Mouse (Mus musculus): ENCODE results near the gene Rfc3. TPM values are rescaled to one million over a fixed set of nuclear protein-coding genes. Genes with fewer than 3 reads are reported as not detected.
"Not testable (repeated sequence)": the region's sequence is repeated elsewhere in the genome, so short reads cannot be mapped to it uniquely, and the experiment has no call there.

Gene Rfc3
- 90.2 and 92.2 TPM in 2 replicates for polyA plus RNA-seq (2015; fragmentation: Nextera tagmentation; extraction: Ambion mirVana)

- Histone ChIP-seq H3K27me3 (ENCODE audit: control insufficient read depth, insufficient read depth, low read depth, low read length) (no peaks in the 10 kb centered on the region), H3K36me3 (ENCODE audit: control insufficient read depth, insufficient read depth, low read length) (peaks cover 21% of the 10 kb centered on the region), H3K4me1 (replicated peaks; ENCODE audit: control insufficient read depth, insufficient read depth, low read length) (peaks cover 9% of the 10 kb centered on the region; the same call in 1 of the 2 replicates), H3K9ac (ENCODE audit: low read length) (peak within 1 kb of the TSS; percentile 81), H3K9me3 (ENCODE audit: control insufficient read depth, low read length) (no peaks in the 10 kb centered on the region), H3K4me2 (ENCODE audit: low read depth, low read length) (peak within 1 kb of the TSS; percentile 78), H3K27ac (ENCODE audit: low read length) (peak within 1 kb of the TSS; percentile 75), H3K4me3 (ENCODE audit: low read length) (peak within 1 kb of the TSS; percentile 77)
- ATAC-seq (ENCODE audit: low read depth): peak; percentile 99
- WGBS: 0% methylated on average over 41 of the region's 42 CpGs
Measured at GRCm38 (mm10) chr5:151650700-151651410, at the start of gene Rfc3. TSS of gene Rfc3 (minus strand) at chr5:151651242.

GRCm38 (mm10) chr5:151693636-151694035 is 42.6 kb upstream of the Rfc3 start:
- H3K4me3 ChIP-seq (ENCODE audit: low read length); H3K4me2 ChIP-seq (ENCODE audit: low read depth, low read length); H3K27ac ChIP-seq (ENCODE audit: low read length); H3K9ac ChIP-seq (ENCODE audit: low read length); H3K4me1 ChIP-seq (replicated peaks; ENCODE audit: control insufficient read depth, insufficient read depth, low read length); H3K36me3 ChIP-seq (ENCODE audit: control insufficient read depth, insufficient read depth, low read length); ATAC-seq (ENCODE audit: low read depth); H3K27me3 ChIP-seq (ENCODE audit: control insufficient read depth, insufficient read depth, low read depth, low read length); H3K9me3 ChIP-seq (ENCODE audit: control insufficient read depth, low read length): not testable (repeated sequence)
- WGBS: 88% methylated on average over 13 of the region's 13 CpGs

- Histone ChIP-seq H3K4me3 (ENCODE audit: low read length) (peak overlapping the region; percentile 13; the same call in 1 of the 2 replicates), H3K9ac (ENCODE audit: low read length) (0 out of 2 replicates have a peak overlapping the region, but pooled peaks have one; percentile 43), H3K36me3 (ENCODE audit: control insufficient read depth, insufficient read depth, low read length) (no peaks in the 10 kb centered on the region), H3K4me1 (replicated peaks; ENCODE audit: control insufficient read depth, insufficient read depth, low read length) (no peaks in the 10 kb centered on the region), H3K27me3 (ENCODE audit: control insufficient read depth, insufficient read depth, low read depth, low read length) (no peaks in the 10 kb centered on the region), H3K9me3 (ENCODE audit: control insufficient read depth, low read length) (no peaks in the 10 kb centered on the region), H3K4me2 (ENCODE audit: low read depth, low read length) (peak overlapping the region; percentile 55), H3K27ac (ENCODE audit: low read length) (0 out of 2 replicates have a peak overlapping the region, but pooled peaks have one; percentile 25)
- peak; percentile 98 for ATAC-seq (ENCODE audit: low read depth)
- 13% methylated on average over 15 of the region's 15 CpGs for WGBS
Measured at GRCm38 (mm10) chr5:151686606-151687525, 35.8 kb upstream of the Rfc3 start.

DNA sequence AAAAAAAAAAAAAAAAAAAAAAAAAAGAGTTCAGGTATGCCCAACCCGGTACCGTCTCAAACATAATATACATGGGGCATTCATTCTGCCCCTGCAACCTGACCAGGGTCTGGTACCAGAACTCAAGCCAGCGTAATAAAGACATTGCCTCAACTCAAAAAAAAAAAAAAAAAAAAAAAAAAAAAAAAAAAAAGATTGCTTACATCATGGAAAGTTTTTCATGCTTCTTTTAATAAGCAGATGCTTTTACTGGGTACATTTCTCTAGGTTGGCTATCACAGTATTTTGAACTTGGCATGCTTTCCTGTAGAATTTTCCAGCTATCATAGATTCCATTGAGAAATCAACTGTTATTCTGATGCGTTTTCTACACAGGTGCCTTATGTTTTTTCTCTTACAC is 11.2 kb upstream of the Rfc3 start:
- Histone ChIP-seq H3K27me3 (ENCODE audit: control insufficient read depth, insufficient read depth, low read depth, low read length) (no peaks in the 10 kb centered on the region), H3K9me3 (ENCODE audit: control insufficient read depth, low read length) (no peaks in the 10 kb centered on the region), H3K27ac (ENCODE audit: low read length) (no peak overlapping the region), H3K36me3 (ENCODE audit: control insufficient read depth, insufficient read depth, low read length) (no peaks in the 10 kb centered on the region), H3K4me1 (replicated peaks; ENCODE audit: control insufficient read depth, insufficient read depth, low read length) (no peaks in the 10 kb centered on the region), H3K9ac (ENCODE audit: low read length) (no peak overlapping the region), H3K4me2 (ENCODE audit: low read depth, low read length) (no peak overlapping the region), H3K4me3 (ENCODE audit: low read length) (no peak overlapping the region)
- ATAC-seq (ENCODE audit: low read depth): no peak
- 82% methylated on average over 4 of the region's 4 CpGs for WGBS

DNA sequence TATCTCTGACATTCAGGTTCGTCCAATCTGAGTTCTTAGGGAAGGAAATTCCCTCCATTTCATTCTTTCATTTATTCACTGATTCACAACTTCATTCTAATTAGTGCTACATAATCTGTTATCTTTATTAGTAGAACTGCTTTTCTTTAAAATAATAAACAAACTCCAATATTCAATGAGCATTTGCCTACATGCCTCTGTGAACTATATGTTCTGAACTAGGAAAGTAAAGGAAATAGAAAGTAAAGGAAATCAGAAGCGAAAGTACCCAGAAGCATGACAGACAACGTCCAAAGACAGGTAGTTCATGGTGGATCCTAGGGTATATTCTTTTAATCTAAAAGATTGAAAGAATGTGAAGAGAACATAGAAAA is 356 bp upstream of the Rfc3 start:
- peaks cover 9% of the 10 kb centered on the region; the same call in 1 of the 2 replicates for H3K4me1 ChIP-seq (replicated peaks; ENCODE audit: control insufficient read depth, insufficient read depth, low read length)
- H3K9ac ChIP-seq (ENCODE audit: low read length): no peak overlapping the region
- no peak for ATAC-seq (ENCODE audit: low read depth)
- no peak overlapping the region for H3K4me2 ChIP-seq (ENCODE audit: low read depth, low read length)
- WGBS: 62% methylated on average over 3 of the region's 3 CpGs
- peaks cover 16% of the 10 kb centered on the region for H3K36me3 ChIP-seq (ENCODE audit: control insufficient read depth, insufficient read depth, low read length)
- peak overlapping the region; percentile 77 for H3K4me3 ChIP-seq (ENCODE audit: low read length)
- no peaks in the 10 kb centered on the region for H3K9me3 ChIP-seq (ENCODE audit: control insufficient read depth, low read length)
- H3K27ac ChIP-seq (ENCODE audit: low read length): no peak overlapping the region
- no peaks in the 10 kb centered on the region for H3K27me3 ChIP-seq (ENCODE audit: control insufficient read depth, insufficient read depth, low read depth, low read length)

- 94% methylated on average over 7 of the region's 7 CpGs for WGBS
- no peak overlapping the region for H3K27ac ChIP-seq (ENCODE audit: low read length)
- H3K4me2 ChIP-seq (ENCODE audit: low read depth, low read length): no peak overlapping the region
- H3K36me3 ChIP-seq (ENCODE audit: control insufficient read depth, insufficient read depth, low read length): peaks cover 65% of the 10 kb centered on the region
- H3K9me3 ChIP-seq (ENCODE audit: control insufficient read depth, low read length): no peaks in the 10 kb centered on the region
- peaks cover 4% of the 10 kb centered on the region; the same call in 1 of the 2 replicates for H3K4me1 ChIP-seq (replicated peaks; ENCODE audit: control insufficient read depth, insufficient read depth, low read length)
- no peaks in the 10 kb centered on the region for H3K27me3 ChIP-seq (ENCODE audit: control insufficient read depth, insufficient read depth, low read depth, low read length)
- no peak overlapping the region for H3K4me3 ChIP-seq (ENCODE audit: low read length)
- ATAC-seq (ENCODE audit: low read depth): no peak
- no peak overlapping the region for H3K9ac ChIP-seq (ENCODE audit: low read length)
Measured at GRCm38 (mm10) chr5:151644845-151645244, 6.2 kb downstream of the Rfc3 start.

DNA sequence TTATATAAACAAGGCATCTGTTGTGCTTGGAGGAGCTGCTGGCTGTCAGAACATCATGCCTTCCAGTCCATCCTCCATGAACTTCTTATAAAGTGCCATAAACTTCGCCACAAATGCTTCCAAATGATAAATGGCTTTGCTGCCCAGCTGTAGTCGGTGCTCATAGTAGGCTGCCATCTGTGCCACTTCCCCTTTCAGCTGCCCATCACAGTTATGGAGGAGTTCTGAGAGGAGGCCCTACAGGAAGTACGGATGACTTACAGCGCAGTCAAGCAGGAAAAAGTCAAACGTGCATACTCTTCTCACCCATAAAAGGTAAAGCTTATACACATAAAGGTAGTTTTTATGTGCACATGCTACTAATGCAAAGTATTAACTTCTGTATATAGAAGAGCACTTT is 8.2 kb downstream of the Rfc3 start:
- WGBS: 80% methylated on average over 5 of the region's 5 CpGs
- Histone ChIP-seq H3K9ac (ENCODE audit: low read length) (no peak overlapping the region), H3K36me3 (ENCODE audit: control insufficient read depth, insufficient read depth, low read length) (peaks cover 58% of the 10 kb centered on the region), H3K27ac (ENCODE audit: low read length) (no peak overlapping the region), H3K4me2 (ENCODE audit: low read depth, low read length) (no peak overlapping the region), H3K4me1 (replicated peaks; ENCODE audit: control insufficient read depth, insufficient read depth, low read length) (no peaks in the 10 kb centered on the region), H3K4me3 (ENCODE audit: low read length) (no peak overlapping the region), H3K27me3 (ENCODE audit: control insufficient read depth, insufficient read depth, low read depth, low read length) (no peaks in the 10 kb centered on the region), H3K9me3 (ENCODE audit: control insufficient read depth, low read length) (no peaks in the 10 kb centered on the region)
- no peak for ATAC-seq (ENCODE audit: low read depth)

DNA sequence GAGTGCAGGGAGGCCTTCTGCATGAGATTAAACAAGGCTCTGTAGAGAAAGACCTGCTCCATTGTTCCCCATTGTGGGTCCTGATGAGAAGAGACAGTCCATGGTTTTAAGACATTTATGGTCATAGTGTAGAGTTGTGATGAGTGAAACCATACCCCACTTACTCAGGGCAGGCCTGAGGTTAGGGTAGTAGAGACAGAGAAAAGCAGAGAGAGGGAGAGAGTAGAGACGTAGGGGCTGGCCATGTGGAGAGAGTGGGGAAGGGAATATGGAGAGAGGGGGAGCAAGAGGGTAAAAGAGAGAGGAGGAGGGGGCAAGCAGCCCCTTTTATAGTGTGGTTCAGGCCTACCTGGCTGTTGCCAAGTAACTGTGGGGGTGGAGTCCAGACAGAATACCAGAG is 8.9 kb downstream of the Rfc3 start:
- H3K9ac ChIP-seq (ENCODE audit: low read length): no peak overlapping the region
- no peak for ATAC-seq (ENCODE audit: low read depth)
- no peaks in the 10 kb centered on the region for H3K9me3 ChIP-seq (ENCODE audit: control insufficient read depth, low read length)
- H3K36me3 ChIP-seq (ENCODE audit: control insufficient read depth, insufficient read depth, low read length): peaks cover 53% of the 10 kb centered on the region
- no peak overlapping the region for H3K4me2 ChIP-seq (ENCODE audit: low read depth, low read length)
- no peak overlapping the region for H3K4me3 ChIP-seq (ENCODE audit: low read length)
- WGBS: 94% methylated on average over 1 of the region's 1 CpGs
- no peaks in the 10 kb centered on the region for H3K27me3 ChIP-seq (ENCODE audit: control insufficient read depth, insufficient read depth, low read depth, low read length)
- no peak overlapping the region for H3K27ac ChIP-seq (ENCODE audit: low read length)
- H3K4me1 ChIP-seq (replicated peaks; ENCODE audit: control insufficient read depth, insufficient read depth, low read length): no peaks in the 10 kb centered on the region

DNA sequence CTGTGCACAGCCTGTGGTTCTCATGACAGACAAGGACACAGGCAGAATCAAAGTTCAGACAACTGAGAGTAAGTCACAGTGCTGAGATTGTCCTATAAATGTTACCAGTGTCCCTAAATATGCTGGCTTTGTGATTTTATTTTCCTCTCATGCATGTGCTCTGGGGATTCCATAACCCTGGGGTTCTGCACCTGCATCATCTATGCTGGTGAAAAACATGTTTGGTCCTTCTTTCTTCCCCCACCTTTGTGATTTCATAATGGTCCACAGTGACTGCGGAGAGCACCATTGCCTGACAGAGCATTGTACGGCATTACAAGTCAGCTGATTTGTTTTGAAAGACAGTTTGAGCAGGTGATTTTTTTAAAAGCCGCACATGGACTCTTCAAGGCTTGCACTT is 45.1 kb downstream of the Rfc3 start, which contains the start of gene Vmn2r18:
Gene Vmn2r18, minus strand, starts transcription at position 101 of the 400 bp plus-strand sequence.
- Histone ChIP-seq H3K9ac (ENCODE audit: low read length) (no peak within 1 kb of the TSS), H3K36me3 (ENCODE audit: control insufficient read depth, insufficient read depth, low read length) (no peaks in the 10 kb centered on the region), H3K27ac (ENCODE audit: low read length) (no peak within 1 kb of the TSS), H3K9me3 (ENCODE audit: control insufficient read depth, low read length) (no peaks in the 10 kb centered on the region), H3K4me2 (ENCODE audit: low read depth, low read length) (no peak within 1 kb of the TSS), H3K4me1 (replicated peaks; ENCODE audit: control insufficient read depth, insufficient read depth, low read length) (no peaks in the 10 kb centered on the region), H3K27me3 (ENCODE audit: control insufficient read depth, insufficient read depth, low read depth, low read length) (no peaks in the 10 kb centered on the region), H3K4me3 (ENCODE audit: low read length) (no peak within 1 kb of the TSS)
- no peak for ATAC-seq (ENCODE audit: low read depth)
- WGBS: 83% methylated on average over 3 of the region's 3 CpGs
